Mouse (Mus musculus) erythroblast, embryonic 14.5 days (primary cell): ENCODE results near the gene Sass6.

Source experiments
- GATA1 ChIP-seq: IDR thresholded peaks from 2 replicates; pipeline ENCODE4 v1.6.1; 2012; ENCODE audit warnings: low read length, inconsistent platforms, mixed read lengths
- TAL1 ChIP-seq: IDR thresholded peaks from 3 replicates; pipeline ENCODE4 v1.6.1; 2012; ENCODE audit warnings: low read length, inconsistent platforms, mixed read lengths

GRCm38 (mm10) chr3:116594076-116594727 is 580 bp upstream of the Sass6 start:
- no peak for TF ChIP-seq TAL1
- no peak for TF ChIP-seq GATA1
